Mouse (Mus musculus) lung, embryonic 15.5 days (tissue): ENCODE data around the gene Upk3bl. TPM values are rescaled to one million over a fixed set of nuclear protein-coding genes. Genes with fewer than 3 reads are reported as not detected.
A peak's percentile ranks its signal among the peaks of the same experiment; 100 is the strongest.
"Not testable (repeated sequence)": the region's sequence is repeated elsewhere in the genome, so short reads cannot be mapped to it uniquely, and the experiment has no call there.

Experiments
- ATAC-seq: fragments of 200-750 bp; cut with Nextera tagmentation; 2 replicates; pipeline ENCODE4 v1.8.0; 2017; ENCODE audit warnings: moderate number of reproducible peaks, borderline replicate concordance; ENCODE audit not compliant: low FRiP score, low TSS enrichment; ENCODE audit errors: extremely low read depth
- H3K27ac ChIP-seq: fragments of 300-500 bp; sonication (generic); 2 replicates; pipeline ENCODE4 v1.5.1; 2015; ENCODE audit warnings: moderate library complexity, mild to moderate bottlenecking, inconsistent platforms
- H3K27me3 ChIP-seq: fragments of 300-500 bp; sonication (generic); 2 replicates; pipeline ENCODE4 v1.6.1; 2015; ENCODE audit warnings: inconsistent platforms
- H3K36me3 ChIP-seq: fragments of 300-500 bp; sonication (generic); 2 replicates; pipeline ENCODE4 v1.6.1; 2015; ENCODE audit warnings: inconsistent platforms
- H3K4me1 ChIP-seq: fragments of 300-500 bp; sonication (generic); 2 replicates; pipeline ENCODE4 v1.6.1; 2015; ENCODE audit warnings: inconsistent platforms
- H3K4me2 ChIP-seq: fragments of 300-500 bp; sonication (generic); 2 replicates; pipeline ENCODE4 v1.6.1; 2015; ENCODE audit warnings: inconsistent platforms, mild to moderate bottlenecking, moderate library complexity
- H3K4me3 ChIP-seq: fragments of 300-500 bp; sonication (generic); 2 replicates; pipeline ENCODE4 v1.5.1; 2015; ENCODE audit warnings: mild to moderate bottlenecking, inconsistent platforms
- H3K9ac ChIP-seq: fragments of 300-500 bp; sonication (generic); 2 replicates; pipeline ENCODE4 v1.6.1; 2015; ENCODE audit warnings: inconsistent platforms
- H3K9me3 ChIP-seq: fragments of 300-500 bp; sonication (generic); 2 replicates; pipeline ENCODE4 v1.6.1; 2016; ENCODE audit warnings: inconsistent platforms
- WGBS: fragments of 180-500 bp; shearing (Covaris S2); methylation state at CpG from one replicate; pipeline ENCODE4 v1.1.7; 2015; 5-methylcytosine and 5-hydroxymethylcytosine counted together
- microRNA-seq: library from miRNA; unstranded; fragments of <30 nt; microRNA quantifications from one replicate; pipeline ENCODE4, GENCODE M21; 2016
- polyA plus RNA-seq: library from polyadenylated mRNA; unstranded; fragments of >200 nt; fragmentation: Nextera tagmentation; extraction: Ambion mirVana; gene quantifications from 2 replicates; pipeline ENCODE4 v1.2.1, GENCODE M21; 2015

Gene Upk3bl
- polyA plus RNA-seq, 1 experiment from 2014 or later, result 5.1 TPM

GRCm38 (mm10) chr5:136094249-136095010 is 40.1 kb downstream of the Upk3bl start:
- Histone ChIP-seq H3K36me3 (no peaks in the 10 kb centered on the region), H3K27me3 (no peaks in the 10 kb centered on the region), H3K4me3 (no peak overlapping the region), H3K9ac (no peak overlapping the region), H3K4me2 (no peak overlapping the region), H3K4me1 (no peaks in the 10 kb centered on the region), H3K27ac (no peak overlapping the region), H3K9me3 (no peaks in the 10 kb centered on the region)
- ATAC-seq, result no peak
- 60% methylated on average over 8 of the region's 8 CpGs for WGBS

- no peaks in the 10 kb centered on the region for H3K4me1 ChIP-seq
- whole genome bisulfite sequencing, result 61% methylated on average over 7 of the region's 7 CpGs
These were observed 40.8 kb downstream of the Upk3bl start for GRCm38 (mm10) chr5:136095089-136095488.

GRCm38 (mm10) chr5:136098536-136098935 is 44.2 kb downstream of the Upk3bl start:
- H3K36me3 ChIP-seq, result no peaks in the 10 kb centered on the region
- H3K4me1 ChIP-seq, result peaks cover 9% of the 10 kb centered on the region
- ATAC-seq, result no peak
- 67% methylated on average over 10 of the region's 10 CpGs for WGBS
- H3K9me3 ChIP-seq, result no peaks in the 10 kb centered on the region
- H3K27me3 ChIP-seq, result no peaks in the 10 kb centered on the region; the same call in 1 of the 2 replicates
- H3K27ac ChIP-seq, result no peak overlapping the region
- H3K4me2 ChIP-seq, result no peak overlapping the region
- no peak overlapping the region for H3K4me3 ChIP-seq
- no peak overlapping the region for H3K9ac ChIP-seq

More at GRCm38 (mm10) chr5:136095089-136095488, 40.8 kb downstream of the Upk3bl start:
- H3K9me3 ChIP-seq, result no peaks in the 10 kb centered on the region
- no peak for ATAC-seq
- no peak overlapping the region for H3K9ac ChIP-seq
- no peak overlapping the region for H3K4me2 ChIP-seq
- no peak overlapping the region for H3K4me3 ChIP-seq
- no peak overlapping the region for H3K27ac ChIP-seq
- H3K36me3 ChIP-seq, result no peaks in the 10 kb centered on the region
- no peaks in the 10 kb centered on the region for H3K27me3 ChIP-seq

- Histone ChIP-seq H3K9me3 (no peaks in the 10 kb centered on the region), H3K4me1 (peaks cover 9% of the 10 kb centered on the region), H3K36me3 (no peaks in the 10 kb centered on the region), H3K4me3 (peak overlapping the region; percentile 31), H3K9ac (peak overlapping the region; percentile 31; the same call in 1 of the 2 replicates), H3K27ac (no peak overlapping the region), H3K27me3 (no peaks in the 10 kb centered on the region; the same call in 1 of the 2 replicates), H3K4me2 (peak overlapping the region; percentile 73)
- peak; percentile 78; the same call in 1 of the 2 replicates for ATAC-seq
- WGBS, result 6% methylated on average over 41 of the region's 41 CpGs
These were observed 48.0 kb downstream of the Upk3bl start for GRCm38 (mm10) chr5:136102099-136102820.

GRCm38 (mm10) chr5:136104511-136104910 is 50.2 kb downstream of the Upk3bl start:
- H3K36me3 ChIP-seq, result no peaks in the 10 kb centered on the region
- WGBS, result 86% methylated on average over 5 of the region's 5 CpGs
- ATAC-seq, result no peak
- H3K27me3 ChIP-seq, result no peaks in the 10 kb centered on the region; the same call in 1 of the 2 replicates
- H3K4me2 ChIP-seq, result no peak overlapping the region
- peaks cover 9% of the 10 kb centered on the region for H3K4me1 ChIP-seq
- H3K9ac ChIP-seq, result no peak overlapping the region
- H3K27ac ChIP-seq, result no peak overlapping the region
- H3K4me3 ChIP-seq, result no peak overlapping the region
- no peaks in the 10 kb centered on the region for H3K9me3 ChIP-seq

- no peak overlapping the region for H3K4me2 ChIP-seq
- no peaks in the 10 kb centered on the region for H3K4me1 ChIP-seq
- H3K4me3 ChIP-seq, result no peak overlapping the region
- no peaks in the 10 kb centered on the region for H3K36me3 ChIP-seq
- no peak for ATAC-seq
- 38% methylated on average over 2 of the region's 2 CpGs for WGBS
- H3K9me3 ChIP-seq, result no peaks in the 10 kb centered on the region
- H3K9ac ChIP-seq, result no peak overlapping the region
- H3K27me3 ChIP-seq, result no peaks in the 10 kb centered on the region
- no peak overlapping the region for H3K27ac ChIP-seq
These were observed 54.2 kb downstream of the Upk3bl start for GRCm38 (mm10) chr5:136108486-136108885.

- WGBS, result 63% methylated on average over 3 of the region's 3 CpGs
- no peak overlapping the region for H3K4me3 ChIP-seq
- H3K27me3 ChIP-seq, result no peaks in the 10 kb centered on the region
- H3K36me3 ChIP-seq, result no peaks in the 10 kb centered on the region
- H3K4me2 ChIP-seq, result no peak overlapping the region
- no peak overlapping the region for H3K27ac ChIP-seq
- no peaks in the 10 kb centered on the region for H3K4me1 ChIP-seq
- H3K9me3 ChIP-seq, result no peaks in the 10 kb centered on the region
- no peak overlapping the region for H3K9ac ChIP-seq
- no peak for ATAC-seq
These were observed 54.8 kb downstream of the Upk3bl start for GRCm38 (mm10) chr5:136109042-136109441.

- H3K9ac ChIP-seq, ATAC-seq, H3K4me3 ChIP-seq, H3K36me3 ChIP-seq, H3K27me3 ChIP-seq, H3K9me3 ChIP-seq, H3K27ac ChIP-seq, H3K4me2 ChIP-seq: not testable (repeated sequence)
- 47% methylated on average over 4 of the region's 4 CpGs for WGBS
- peaks cover 18% of the 10 kb centered on the region for H3K4me1 ChIP-seq
These were observed 59.3 kb downstream of the Upk3bl start for GRCm38 (mm10) chr5:136113546-136113945.

Small RNA genes within 50 kb of the gene (microRNA-seq; reads per million reads assigned to microRNA genes)
- gene Mir7035, result 1.7 reads per million

Other genes with a start within 250 kb of the Upk3bl start
- 0.20 and 0.64 TPM in 2 replicates for gene Srrm3, start 247.6 kb upstream of the Upk3bl start, polyA plus RNA-seq
- 114 and 129 TPM in 2 replicates for gene Hspb1, start 166.6 kb upstream of the Upk3bl start, polyA plus RNA-seq
- 144 and 156 TPM in 2 replicates for gene Ywhag, start 119.9 kb upstream of the Upk3bl start, polyA plus RNA-seq
- 3.2 and 3.5 TPM in 2 replicates for gene Ssc4d, start 80.0 kb upstream of the Upk3bl start, polyA plus RNA-seq
- not detected in 2 replicates for gene Zp3, start 74.4 kb upstream of the Upk3bl start, polyA plus RNA-seq
- gene Dtx2, start 59.7 kb upstream of the Upk3bl start, polyA plus RNA-seq, result 23.8 TPM in 2 replicates
- gene Upk3b, start 16.0 kb upstream of the Upk3bl start, polyA plus RNA-seq, result 22.5 and 27.8 TPM in 2 replicates
- 2.6 and 4.1 TPM in 2 replicates for gene Rasa4, start 29.4 kb downstream of the Upk3bl start, polyA plus RNA-seq
- 198 and 223 TPM in 2 replicates for gene Polr2j, start 62.1 kb downstream of the Upk3bl start, polyA plus RNA-seq
- gene Lrwd1, start 81.6 kb downstream of the Upk3bl start, polyA plus RNA-seq, result 36.7 and 37.5 TPM in 2 replicates
- 15.4 and 18.0 TPM in 2 replicates for gene Alkbh4, start 81.7 kb downstream of the Upk3bl start, polyA plus RNA-seq
- 7.7 and 8.3 TPM in 2 replicates for gene Orai2, start 116.2 kb downstream of the Upk3bl start, polyA plus RNA-seq
- gene Prkrip1, start 144.5 kb downstream of the Upk3bl start, polyA plus RNA-seq, result 37.7 and 42.8 TPM in 2 replicates
- gene Sh2b2, start 192.1 kb downstream of the Upk3bl start, polyA plus RNA-seq, result 4.9 and 5.0 TPM in 2 replicates